Mouse (Mus musculus) myocyte (in vitro differentiated cells): ENCODE results near the gene Tbx15. TPM values are rescaled to one million over a fixed set of nuclear protein-coding genes. Genes with fewer than 3 reads are reported as not detected.

Experiments used
- H3K27me3 ChIP-seq: one replicate; pipeline ENCODE4 v1.6.1; 2011; ENCODE audit not compliant: control insufficient read depth, insufficient read depth, insufficient read length
- H3K36me3 ChIP-seq: one replicate; pipeline ENCODE4 v1.6.1; 2011; ENCODE audit not compliant: control insufficient read depth, insufficient read depth
- H3K4me2 ChIP-seq: one replicate; pipeline ENCODE4 v1.6.1; 2011; ENCODE audit warnings: low read depth, control low read depth
- H3K4me3 ChIP-seq: one replicate; pipeline ENCODE4 v1.5.1; 2011; ENCODE audit warnings: mild to moderate bottlenecking, control low read depth, moderate library complexity
- H3K79me2 ChIP-seq: one replicate; pipeline ENCODE4 v1.6.1; 2011; ENCODE audit not compliant: control insufficient read depth, insufficient read depth
- H3ac ChIP-seq: one replicate; pipeline ENCODE4 v1.6.1; 2011; ENCODE audit not compliant: control insufficient read depth, insufficient read length
- CEBPB ChIP-seq: IDR thresholded peaks from 2 replicates; pipeline ENCODE4 v1.6.1; 2011; ENCODE audit warnings: mild to moderate bottlenecking, moderate library complexity; ENCODE audit not compliant: poor library complexity, insufficient read depth, severe bottlenecking
- E2F4 ChIP-seq: IDR thresholded peaks from one replicate; pipeline ENCODE4 v1.6.1; 2011; ENCODE audit warnings: mild to moderate bottlenecking, control low read depth, moderate library complexity; ENCODE audit not compliant: insufficient read depth
- MAX ChIP-seq: IDR thresholded peaks from one replicate; pipeline ENCODE4 v1.6.1; 2011; ENCODE audit warnings: low read depth, mild to moderate bottlenecking, control low read depth
- MYOD1 ChIP-seq, 3 experiments: IDR thresholded peaks; one replicate each; pipeline ENCODE4 v1.6.1; 2011; ENCODE audit warnings: control low read depth in 2 of 3, low read depth in 2 of 3, mild to moderate bottlenecking in 2 of 3, moderate library complexity in 1 of 3; ENCODE audit not compliant: insufficient read length in 2 of 3, control insufficient read depth in 1 of 3
- MYOG ChIP-seq, 3 experiments: IDR thresholded peaks; one replicate each; pipeline ENCODE4 v1.6.1; 2011; ENCODE audit warnings: control low read depth in 2 of 3, low read depth in 2 of 3, mild to moderate bottlenecking in 2 of 3; ENCODE audit not compliant: insufficient read length in 2 of 3, control insufficient read depth in 1 of 3, insufficient read depth in 1 of 3
- POLR2A ChIP-seq: IDR thresholded peaks from one replicate; pipeline ENCODE4 v1.6.1; 2011; ENCODE audit warnings: low read depth, mild to moderate bottlenecking, control low read depth, moderate library complexity; ENCODE audit not compliant: insufficient read length
- POLR2AphosphoS2 ChIP-seq: IDR thresholded peaks from one replicate; pipeline ENCODE4 v1.6.1; 2011; ENCODE audit warnings: low read depth, control low read depth; ENCODE audit not compliant: insufficient read length
- REST ChIP-seq: IDR thresholded peaks from one replicate; pipeline ENCODE4 v1.6.1; 2011; ENCODE audit warnings: mild to moderate bottlenecking, control low read depth, moderate library complexity; ENCODE audit not compliant: insufficient read depth, insufficient read length
- SRF ChIP-seq: IDR thresholded peaks from one replicate; pipeline ENCODE4 v1.6.1; 2011; ENCODE audit warnings: low read depth; ENCODE audit not compliant: control insufficient read depth, insufficient read length
- TCF12 ChIP-seq: IDR thresholded peaks from one replicate; pipeline ENCODE4 v1.6.1; 2011; ENCODE audit warnings: mild to moderate bottlenecking, control low read depth; ENCODE audit not compliant: poor library complexity, insufficient read depth, severe bottlenecking
- TCF3 ChIP-seq: IDR thresholded peaks from one replicate; pipeline ENCODE4 v1.6.1; 2011; ENCODE audit warnings: low read depth, control low read depth; ENCODE audit not compliant: insufficient read length
- USF1 ChIP-seq: IDR thresholded peaks from one replicate; pipeline ENCODE4 v1.6.1; 2011; ENCODE audit warnings: low read depth, mild to moderate bottlenecking, control low read depth, moderate library complexity
- polyA plus RNA-seq: library from polyadenylated mRNA; unstranded; fragments of >200 nt; fragmentation: generic; extraction: Trizol; gene quantifications from one replicate; pipeline ENCODE4 v1.2.1, GENCODE M21; 2012; ENCODE audit warnings: missing spikeins

Tbx15 gene
- polyA plus RNA-seq, 1 experiment = 24.8 TPM

DNA sequence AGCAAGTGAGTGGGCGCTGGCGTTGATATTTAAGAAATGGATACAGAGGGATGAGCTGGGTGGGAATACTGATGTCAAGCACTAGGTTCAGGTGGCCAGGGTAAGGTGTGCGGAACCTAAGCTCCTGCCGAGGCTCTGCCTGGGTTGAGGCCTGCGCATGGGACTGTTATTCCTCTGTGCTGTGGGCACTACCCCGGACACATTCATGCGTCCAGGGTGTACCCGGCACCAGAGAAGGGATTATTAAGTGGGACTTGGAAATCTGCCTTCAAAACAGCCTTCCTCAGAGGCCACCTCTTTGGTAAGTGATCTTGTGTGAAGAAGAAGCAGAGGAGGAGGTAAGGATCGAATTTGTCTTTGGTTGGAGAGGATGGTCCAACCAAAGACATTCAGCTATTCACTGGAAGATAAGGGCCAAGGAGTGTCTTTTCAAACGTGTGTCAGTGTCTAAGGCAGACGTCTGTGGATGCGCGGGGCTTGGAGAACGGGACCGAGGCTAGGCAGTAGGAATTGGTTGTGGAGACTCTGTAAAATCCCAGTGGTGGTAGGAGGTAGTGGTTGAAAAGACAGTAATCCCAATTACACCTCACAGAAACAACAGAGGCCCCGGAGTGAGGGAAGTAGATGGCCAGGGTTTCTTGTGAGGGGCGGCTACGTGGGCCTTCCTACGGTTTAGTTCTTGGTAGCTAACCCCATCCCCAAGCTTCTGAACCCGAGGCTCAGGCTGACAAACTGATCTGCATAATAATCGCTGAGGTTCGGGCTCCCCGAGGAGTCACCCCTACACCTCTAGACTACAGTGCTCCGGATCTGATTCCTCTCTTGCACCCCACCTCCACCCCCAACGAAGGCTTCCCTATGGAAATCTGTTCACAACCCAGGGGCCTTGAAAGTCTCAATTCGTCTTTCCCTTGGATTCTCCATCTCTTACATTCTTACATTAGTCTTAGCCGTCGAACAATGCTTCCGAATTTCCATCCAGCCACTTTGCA is 17.7 kb downstream of the Tbx15 start:
- Histone ChIP-seq H3ac (no peak overlapping the region), H3K79me2 (peaks cover 57% of the 10 kb centered on the region), H3K27me3 (no peaks in the 10 kb centered on the region), H3K4me3 (no peak overlapping the region), H3K36me3 (peaks cover 4% of the 10 kb centered on the region), H3K4me2 (no peak overlapping the region)
- no peak for TF ChIP-seq POLR2AphosphoS2
- no peak for TF ChIP-seq SRF
- no peak for TF ChIP-seq USF1
- TF ChIP-seq E2F4 = no peak
- no peak for TF ChIP-seq TCF12
- TF ChIP-seq MAX = no peak
- TF ChIP-seq MYOD1 (IDR thresholded peaks at IDR 0.05; ENCODE audit: control insufficient read depth in 1 of 3, insufficient read length in 2 of 3, low read depth in 2 of 3) = no peak
- TF ChIP-seq POLR2A = no peak
- TF ChIP-seq CEBPB = no peak
- no peak for TF ChIP-seq REST
- no peak for TF ChIP-seq TCF3
- no peak for TF ChIP-seq MYOG (IDR thresholded peaks at IDR 0.05; ENCODE audit: control insufficient read depth in 1 of 3, insufficient read depth in 1 of 3, insufficient read length in 2 of 3, low read depth in 2 of 3)

DNA sequence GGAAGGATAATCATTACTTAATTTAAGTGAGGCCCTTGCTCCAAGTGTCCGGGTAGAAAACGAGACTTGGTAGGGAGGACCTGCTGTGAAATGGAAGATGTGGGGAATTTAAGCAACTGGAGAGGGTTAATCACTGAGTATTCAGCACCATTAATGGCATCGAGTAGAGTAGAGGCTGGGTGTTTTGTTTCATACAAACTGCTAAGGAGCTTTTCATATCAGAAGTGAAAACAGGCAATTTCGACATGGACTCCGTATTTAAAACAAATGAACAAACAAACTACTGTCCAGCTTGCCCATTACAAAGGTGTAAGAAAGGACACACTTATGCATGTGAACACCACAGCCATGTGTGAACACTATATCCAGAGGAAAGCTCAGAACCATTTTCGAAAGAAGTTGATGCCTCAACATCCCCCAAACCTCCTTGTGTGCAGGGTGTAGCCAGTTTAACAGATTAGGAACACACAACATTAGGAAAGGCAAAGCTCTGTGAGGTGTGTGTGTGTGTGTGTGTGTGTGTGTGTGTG is 19.6 kb downstream of the Tbx15 start:
- Histone ChIP-seq H3K36me3 (peaks cover 4% of the 10 kb centered on the region), H3ac (no peak overlapping the region), H3K4me3 (no peak overlapping the region), H3K79me2 (peaks cover 59% of the 10 kb centered on the region), H3K27me3 (no peaks in the 10 kb centered on the region), H3K4me2 (no peak overlapping the region)
- no peak for TF ChIP-seq MYOD1 (IDR thresholded peaks at IDR 0.05; ENCODE audit: control insufficient read depth in 1 of 3, insufficient read length in 2 of 3, low read depth in 2 of 3)
- TF ChIP-seq USF1 = no peak
- TF ChIP-seq MAX = no peak
- TF ChIP-seq TCF3 = no peak
- no peak for TF ChIP-seq POLR2AphosphoS2
- TF ChIP-seq REST = no peak
- no peak for TF ChIP-seq CEBPB

DNA sequence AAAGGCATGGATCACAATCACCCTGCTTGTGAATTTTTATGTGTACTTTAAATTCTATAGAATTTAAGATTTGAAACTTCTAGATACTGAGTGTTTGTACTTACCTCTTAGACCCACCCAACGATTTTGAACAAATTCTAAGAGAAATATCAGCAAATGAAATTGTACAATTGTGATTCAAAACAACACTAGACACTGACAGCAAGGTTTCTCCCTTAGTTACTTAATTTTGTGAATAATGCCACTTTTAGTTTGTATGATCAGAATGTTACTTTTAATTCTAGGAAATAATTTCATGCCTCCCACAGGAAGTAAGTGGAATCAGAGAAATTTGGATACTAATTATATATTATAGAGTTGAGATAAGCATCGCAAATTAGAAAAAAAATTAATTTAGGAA is 20.2 kb downstream of the Tbx15 start:
- Histone ChIP-seq H3K4me3 (no peak overlapping the region), H3K4me2 (no peak overlapping the region), H3K27me3 (no peaks in the 10 kb centered on the region)

DNA sequence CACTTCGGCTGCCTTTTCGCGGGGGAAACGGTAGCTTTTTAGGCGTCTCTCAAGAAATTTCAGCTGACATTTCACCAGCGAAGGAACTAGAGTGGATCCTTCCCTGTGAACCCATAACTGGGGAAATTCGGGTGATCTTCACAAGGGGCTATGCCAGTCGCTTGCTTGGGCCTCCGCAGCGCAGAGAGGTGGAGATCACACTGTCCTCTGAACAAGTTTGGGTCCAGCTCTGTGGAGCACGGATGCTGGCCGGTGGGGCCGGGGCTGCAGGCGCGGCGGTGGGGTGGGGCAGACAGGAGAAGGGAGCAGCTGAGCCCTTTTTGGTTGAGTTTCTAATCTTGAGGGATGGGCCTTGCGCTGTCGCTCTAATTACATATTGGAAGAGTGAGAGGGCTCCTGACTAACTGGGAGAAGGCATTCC is 21.2 kb downstream of the Tbx15 start:
- Histone ChIP-seq H3ac (no peak overlapping the region), H3K36me3 (peaks cover 4% of the 10 kb centered on the region), H3K4me2 (no peak overlapping the region), H3K27me3 (no peaks in the 10 kb centered on the region), H3K79me2 (peaks cover 43% of the 10 kb centered on the region), H3K4me3 (no peak overlapping the region)
- no peak for TF ChIP-seq POLR2AphosphoS2
- TF ChIP-seq MYOD1 (IDR thresholded peaks at IDR 0.05; ENCODE audit: control insufficient read depth in 1 of 3, insufficient read length in 2 of 3, low read depth in 2 of 3) = no peak
- no peak for TF ChIP-seq MAX
- TF ChIP-seq CEBPB = no peak
- no peak for TF ChIP-seq MYOG (IDR thresholded peaks at IDR 0.05; ENCODE audit: control insufficient read depth in 1 of 3, insufficient read depth in 1 of 3, insufficient read length in 2 of 3, low read depth in 2 of 3)
- no peak for TF ChIP-seq TCF3
- TF ChIP-seq SRF = no peak
- TF ChIP-seq USF1 = no peak
- no peak for TF ChIP-seq E2F4
- no peak for TF ChIP-seq REST
- no peak for TF ChIP-seq TCF12
- no peak for TF ChIP-seq POLR2A

More for the DNA sequence above, 20.2 kb downstream of the Tbx15 start:
- no peak overlapping the region for H3ac ChIP-seq
- H3K36me3 ChIP-seq = peaks cover 4% of the 10 kb centered on the region
- TF ChIP-seq E2F4 = no peak
- no peak for TF ChIP-seq SRF
- TF ChIP-seq POLR2A = no peak
- TF ChIP-seq TCF3 = no peak
- TF ChIP-seq MYOG (IDR thresholded peaks at IDR 0.05; ENCODE audit: control insufficient read depth in 1 of 3, insufficient read depth in 1 of 3, insufficient read length in 2 of 3, low read depth in 2 of 3) = no peak
- no peak for TF ChIP-seq MYOD1 (IDR thresholded peaks at IDR 0.05; ENCODE audit: control insufficient read depth in 1 of 3, insufficient read length in 2 of 3, low read depth in 2 of 3)
- no peak for TF ChIP-seq CEBPB
- no peak for TF ChIP-seq REST
- TF ChIP-seq MAX = no peak
- no peak for TF ChIP-seq USF1
- no peak for TF ChIP-seq TCF12
- TF ChIP-seq POLR2AphosphoS2 = no peak
- H3K79me2 ChIP-seq = peaks cover 53% of the 10 kb centered on the region
